Mouse (Mus musculus) MEL (cell line): ENCODE measurements around the gene Gatad1. TPM values are rescaled to one million over a fixed set of nuclear protein-coding genes. Genes with fewer than 3 reads are reported as not detected.

Source experiments
- DNase-seq: peaks from one replicate; pipeline ENCODE4 v3.0.0; 2011; ENCODE audit warnings: low read depth, low spot score
- H3K27ac ChIP-seq: 2 replicates; pipeline ENCODE4 v1.5.1; 2012; ENCODE audit warnings: low read depth, mild to moderate bottlenecking, control low read depth, low read length, moderate library complexity; ENCODE audit not compliant: control insufficient read depth
- H3K27me3 ChIP-seq, 2 experiments: fragments of 150-350 bp in 1 of 2; sonication (generic) in 1 of 2; 2 replicates each; pipeline ENCODE4 v1.6.1; 2012; ENCODE audit warnings: low read length in 2 of 2, mild to moderate bottlenecking in 2 of 2, improper control_type of control experiment in 1 of 2, moderate library complexity in 1 of 2; ENCODE audit not compliant: insufficient read depth in 2 of 2, control insufficient read depth in 1 of 2
- H3K36me3 ChIP-seq, 2 experiments: 2 replicates each; pipeline ENCODE4 v1.6.1; 2012 to 2014; ENCODE audit warnings: low read length in 2 of 2, improper control_type of control experiment in 1 of 2, inconsistent platforms in 1 of 2, mild to moderate bottlenecking in 1 of 2; ENCODE audit not compliant: insufficient read depth in 2 of 2, control insufficient read depth in 1 of 2
- H3K4me1 ChIP-seq, 2 experiments: fragments of 150-350 bp in 1 of 2; sonication (generic) in 1 of 2; 2 replicates each; pipeline ENCODE4 v1.6.1; 2012; ENCODE audit warnings: low read length in 2 of 2, improper control_type of control experiment in 1 of 2, mild to moderate bottlenecking in 1 of 2; ENCODE audit not compliant: insufficient read depth in 2 of 2, control insufficient read depth in 1 of 2
- H3K4me3 ChIP-seq, 2 experiments: fragments of 150-350 bp in 1 of 2; sonication (generic) in 1 of 2; 2 replicates each; pipeline ENCODE4 v1.5.1; 2012; ENCODE audit warnings: low read depth in 2 of 2, low read length in 2 of 2, mild to moderate bottlenecking in 2 of 2, moderate library complexity in 2 of 2, control low read depth in 1 of 2, improper control_type of control experiment in 1 of 2; ENCODE audit not compliant: control insufficient read depth in 1 of 2, insufficient read depth in 1 of 2
- H3K79me2 ChIP-seq: 2 replicates; pipeline ENCODE4 v1.6.1; 2012; ENCODE audit warnings: mild to moderate bottlenecking, low read length, moderate library complexity; ENCODE audit not compliant: control insufficient read depth, poor library complexity, insufficient read depth
- H3K9ac ChIP-seq: 2 replicates; pipeline ENCODE4 v1.6.1; 2012; ENCODE audit warnings: low read depth, mild to moderate bottlenecking, control low read depth, low read length, moderate library complexity; ENCODE audit not compliant: control insufficient read depth, poor library complexity, severe bottlenecking
- H3K9me3 ChIP-seq: fragments of 150-350 bp; sonication (generic); replicated peaks from 2 replicates; pipeline ENCODE4 v1.6.1; 2012; ENCODE audit warnings: mild to moderate bottlenecking, low read length, improper control_type of control experiment, moderate library complexity; ENCODE audit not compliant: insufficient read depth
- CHD1 ChIP-seq: IDR thresholded peaks from 2 replicates; pipeline ENCODE4 v1.6.1; 2012; ENCODE audit warnings: low read depth, mild to moderate bottlenecking, inconsistent platforms, low read length, improper control_type of control experiment
- CHD2 ChIP-seq: IDR thresholded peaks from 2 replicates; pipeline ENCODE4 v1.6.1; 2011; ENCODE audit warnings: low read length, improper control_type of control experiment
- E2F4 ChIP-seq: IDR thresholded peaks from 2 replicates; pipeline ENCODE4 v1.6.1; 2011; ENCODE audit warnings: low read depth, low read length, improper control_type of control experiment, borderline replicate concordance
- EP300 ChIP-seq, 2 experiments: IDR thresholded peaks; 2 replicates each; pipeline ENCODE4 v1.6.1; 2011; ENCODE audit warnings: improper control_type of control experiment in 2 of 2, low read length in 2 of 2, low read depth in 1 of 2, mild to moderate bottlenecking in 1 of 2
- ETS1 ChIP-seq: IDR thresholded peaks from 2 replicates; pipeline ENCODE4 v1.6.1; 2012; ENCODE audit warnings: low read depth, mild to moderate bottlenecking, inconsistent platforms, low read length, improper control_type of control experiment, moderate library complexity
- GATA1 ChIP-seq: IDR thresholded peaks from 2 replicates; pipeline ENCODE4 v1.6.1; 2011; ENCODE audit warnings: low read depth, low read length, improper control_type of control experiment
- JUND ChIP-seq: IDR thresholded peaks from 2 replicates; pipeline ENCODE4 v1.6.1; 2011; ENCODE audit warnings: low read depth, mild to moderate bottlenecking, improper control_type of control experiment, low read length
- KAT2A ChIP-seq: conservative IDR thresholded peaks from 2 replicates; pipeline ENCODE4 v1.6.1; 2012; ENCODE audit warnings: low read depth, low read length, improper control_type of control experiment, inconsistent platforms
- MAZ ChIP-seq: IDR thresholded peaks from 2 replicates; pipeline ENCODE4 v1.6.1; 2012; ENCODE audit warnings: low read depth, mild to moderate bottlenecking, inconsistent platforms, low read length, improper control_type of control experiment
- MEF2A ChIP-seq: IDR thresholded peaks from 2 replicates; pipeline ENCODE4 v1.6.1; 2014; ENCODE audit warnings: low read depth, mild to moderate bottlenecking, inconsistent platforms, low read length, improper control_type of control experiment; ENCODE audit not compliant: poor library complexity, insufficient replicate concordance, severe bottlenecking; ENCODE audit errors: extremely low read depth
- MYC ChIP-seq: IDR thresholded peaks from 2 replicates; pipeline ENCODE4 v1.6.1; 2011; ENCODE audit warnings: low read depth, mild to moderate bottlenecking, low read length, improper control_type of control experiment, moderate library complexity
- POLR2AphosphoS2 ChIP-seq: IDR thresholded peaks from 2 replicates; pipeline ENCODE4 v1.6.1; 2011; ENCODE audit warnings: low read length, improper control_type of control experiment
- RAD21 ChIP-seq: IDR thresholded peaks from 2 replicates; pipeline ENCODE4 v1.6.1; 2011; ENCODE audit warnings: mild to moderate bottlenecking, low read depth, low read length, improper control_type of control experiment
- RCOR1 ChIP-seq: IDR thresholded peaks from 2 replicates; pipeline ENCODE4 v1.6.1; 2012; ENCODE audit warnings: low read depth, mild to moderate bottlenecking, inconsistent platforms, low read length, improper control_type of control experiment
- SIN3A ChIP-seq: IDR thresholded peaks from 2 replicates; pipeline ENCODE4 v1.6.1; 2012; ENCODE audit warnings: low read length, improper control_type of control experiment, inconsistent platforms
- USF2 ChIP-seq, 2 experiments: IDR thresholded peaks; 2 replicates each; pipeline ENCODE4 v1.6.1; 2011 to 2012; ENCODE audit warnings: improper control_type of control experiment in 2 of 2, low read length in 2 of 2, borderline replicate concordance in 1 of 2, inconsistent platforms in 1 of 2, low read depth in 1 of 2, mild to moderate bottlenecking in 1 of 2; ENCODE audit not compliant: insufficient read depth in 1 of 2
- ZKSCAN1 ChIP-seq: IDR thresholded peaks from 2 replicates; pipeline ENCODE4 v1.6.1; 2012; ENCODE audit warnings: low read depth, mild to moderate bottlenecking, inconsistent platforms, low read length, improper control_type of control experiment, moderate library complexity
- ZMIZ1 ChIP-seq: IDR thresholded peaks from 2 replicates; pipeline ENCODE4 v1.6.1; 2012; ENCODE audit warnings: low read depth, mild to moderate bottlenecking, inconsistent platforms, low read length, improper control_type of control experiment, moderate library complexity
- ZNF384 ChIP-seq: IDR thresholded peaks from 2 replicates; pipeline ENCODE4 v1.6.1; 2012; ENCODE audit warnings: low read depth, mild to moderate bottlenecking, inconsistent platforms, low read length, improper control_type of control experiment
- polyA plus RNA-seq, 2 experiments: library from polyadenylated mRNA; stranded (reverse) in 1 of 2; unstranded in 1 of 2; fragments of >175 nt in 1 of 2; fragments of >200 nt in 1 of 2; gene quantifications; 2 replicates each; pipeline versions ENCODE4 v1.2.1 to v1.2.4; 2012; ENCODE audit warnings: low replicate concordance in 2 of 2, low read depth in 1 of 2; ENCODE audit not compliant: insufficient read length in 2 of 2, insufficient read depth in 1 of 2, missing spikeins in 1 of 2
- total RNA-seq: library from RNA; depleted of rRNA; stranded (reverse); fragments of 300-350 nt; gene quantifications from 2 replicates; pipeline ENCODE4 v1.2.3, GENCODE M21; 2012

The Gatad1 gene
- total and polyA plus RNA-seq, 3 experiments = 119 to 564 (median 186) TPM

DNA sequence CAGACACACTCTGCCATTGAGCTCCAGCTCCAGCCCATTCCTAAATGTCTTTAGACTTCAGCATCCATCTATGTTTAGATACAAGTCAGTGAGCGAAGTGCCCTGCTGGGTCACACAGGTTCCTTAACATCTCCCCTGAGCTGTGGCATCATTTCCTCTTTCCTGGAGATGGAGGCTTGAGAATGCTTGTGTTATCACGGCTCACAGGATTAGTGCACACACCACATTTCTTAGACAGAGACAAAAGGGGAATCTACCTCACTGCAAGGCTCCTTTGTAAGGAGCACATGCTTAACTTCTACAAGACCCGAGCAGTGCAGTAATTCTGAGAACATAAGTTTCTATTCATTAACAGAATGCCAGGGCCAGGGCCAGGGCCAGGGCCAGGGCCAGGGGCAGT is 39.0 kb upstream of the Gatad1 start:
- peaks cover 2 to 4% of the 10 kb centered on the region in 2 experiments; a peak in 3 of 4 replicates for H3K4me1 ChIP-seq
- H3K9me3 ChIP-seq = no peaks in the 10 kb centered on the region
- no peaks in the 10 kb centered on the region for H3K27me3 ChIP-seq
- no peak overlapping the region for H3K4me3 ChIP-seq
- no peak for TF ChIP-seq MEF2A
- peak; percentile 12; the same call in 1 of the 2 replicates for TF ChIP-seq GATA1
- peak; percentile 71 for DNase-seq
- no peak overlapping the region for H3K9ac ChIP-seq
- peaks cover 5 to 33% of the 10 kb centered on the region in 2 experiments for H3K36me3 ChIP-seq
- H3K79me2 ChIP-seq = no peaks in the 10 kb centered on the region
- no peak overlapping the region for H3K27ac ChIP-seq

GRCm38 (mm10) chr5:3695191-3695590 is 38.2 kb upstream of the Gatad1 start:
- TF ChIP-seq MEF2A (no peak), ZNF384 (no peak), ZKSCAN1 (no peak), MAZ (no peak), CHD1 (no peak), KAT2A (no peak), RAD21 (no peak), JUND (no peak), RCOR1 (no peak), ETS1 (no peak), E2F4 (no peak), SIN3A (no peak), USF2 (IDR thresholded peaks at IDR 0.05; ENCODE audit: borderline replicate concordance in 1 of 2, insufficient read depth in 1 of 2, low read depth in 1 of 2, low read length in 2 of 2) (no peak), ZMIZ1 (no peak), CHD2 (no peak), MYC (no peak), EP300 (IDR thresholded peaks at IDR 0.05; ENCODE audit: low read depth in 1 of 2, low read length in 2 of 2) (no peak), POLR2AphosphoS2 (no peak)
- DNase-seq = no peak
- Histone ChIP-seq H3K27me3 (no peaks in the 10 kb centered on the region), H3K9me3 (no peaks in the 10 kb centered on the region), H3K4me1 (peaks cover 2 to 4% of the 10 kb centered on the region in 2 experiments; a peak in 3 of 4 replicates), H3K4me3 (no peak overlapping the region), H3K36me3 (peaks cover 5 to 29% of the 10 kb centered on the region in 2 experiments), H3K27ac (no peak overlapping the region), H3K79me2 (no peaks in the 10 kb centered on the region), H3K9ac (no peak overlapping the region)
